Mouse (Mus musculus): ENCODE data around the gene Aldh6a1. TPM values are rescaled to one million over a fixed set of nuclear protein-coding genes. Genes with fewer than 3 reads are reported as not detected.

Gene Aldh6a1
- polyA plus RNA-seq, 1 experiment from 2014 or later, result 36.7 TPM

DNA sequence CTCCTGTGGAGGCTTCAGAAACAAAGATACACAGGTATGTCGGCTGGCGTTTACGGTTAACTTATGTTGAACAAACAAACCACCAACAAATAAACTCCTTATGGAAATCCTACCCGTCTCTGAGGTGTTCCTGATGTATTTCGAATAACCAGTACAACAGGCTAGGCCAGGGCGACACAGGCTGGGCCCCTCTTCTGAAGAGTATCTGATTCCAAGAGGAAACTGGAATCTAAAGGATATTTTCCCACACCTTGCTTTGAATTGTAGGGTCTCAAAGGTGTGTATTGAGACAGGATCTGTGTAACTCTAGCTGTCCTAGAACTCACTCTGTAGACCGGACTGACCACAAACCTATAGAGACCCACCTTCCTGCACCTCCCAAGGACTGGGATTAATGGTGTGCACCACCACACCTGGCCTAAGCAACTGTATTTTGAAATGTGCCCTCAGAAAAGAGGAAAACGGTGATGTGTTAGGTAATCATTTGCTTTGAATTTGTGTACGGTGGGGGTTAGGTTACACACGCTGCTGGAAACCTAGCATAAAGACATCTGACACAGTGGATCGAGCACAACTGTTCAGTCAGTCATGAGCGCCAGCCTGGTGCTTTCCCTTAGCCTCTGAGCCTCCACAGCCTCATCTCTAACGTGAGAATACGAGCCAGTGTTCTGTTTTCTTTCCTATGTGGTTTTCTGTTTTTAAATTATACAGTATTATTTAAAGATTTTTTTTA is 53.7 kb downstream of the Aldh6a1 start:
- ATAC-seq (ENCODE audit: insufficient number of reproducible peaks, insufficient read depth, low FRiP score, low TSS enrichment, low read depth), result peak; percentile 84
- WGBS, result 74% methylated on average over 14 of the region's 14 CpGs

DNA sequence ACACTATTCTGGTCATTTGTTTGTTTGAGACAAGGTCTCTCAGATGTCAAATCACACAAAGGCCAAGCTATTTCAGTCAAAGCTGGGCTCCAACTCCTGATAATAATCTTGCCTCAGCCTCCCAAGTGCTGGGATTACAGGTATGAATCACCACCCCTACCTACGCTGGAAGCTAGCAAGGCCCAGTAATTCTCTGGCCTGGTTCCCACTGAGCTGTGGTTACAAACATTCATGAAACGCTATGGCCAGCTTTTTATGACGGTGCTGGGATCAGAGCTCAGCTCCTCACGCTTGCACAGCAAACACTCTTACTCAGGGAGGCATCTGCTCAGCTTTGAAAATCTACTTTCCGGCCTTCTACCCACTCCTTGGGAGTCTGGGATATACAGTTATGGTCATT is 57.0 kb downstream of the Aldh6a1 start:
- Histone ChIP-seq H3K36me3 (no peaks in the 10 kb centered on the region), H3K9me3 (no peaks in the 10 kb centered on the region), H3K27me3 (no peaks in the 10 kb centered on the region), H3K4me2 (no peak overlapping the region), H3K9ac (no peak overlapping the region), H3K4me3 (no peak overlapping the region), H3K4me1 (no peaks in the 10 kb centered on the region), H3K27ac (no peak overlapping the region)
- no peak for ATAC-seq (ENCODE audit: insufficient number of reproducible peaks, insufficient read depth, low FRiP score, low TSS enrichment, low read depth)
- WGBS, result 90% methylated on average over 5 of the region's 5 CpGs

More for the DNA sequence above, 53.7 kb downstream of the Aldh6a1 start:
- Histone ChIP-seq H3K9me3 (no peaks in the 10 kb centered on the region), H3K9ac (no peak overlapping the region), H3K4me1 (no peaks in the 10 kb centered on the region), H3K27me3 (no peaks in the 10 kb centered on the region), H3K36me3 (no peaks in the 10 kb centered on the region), H3K27ac (peak overlapping the region; percentile 68; the same call in 1 of the 2 replicates), H3K4me3 (no peak overlapping the region), H3K4me2 (no peak overlapping the region)

DNA sequence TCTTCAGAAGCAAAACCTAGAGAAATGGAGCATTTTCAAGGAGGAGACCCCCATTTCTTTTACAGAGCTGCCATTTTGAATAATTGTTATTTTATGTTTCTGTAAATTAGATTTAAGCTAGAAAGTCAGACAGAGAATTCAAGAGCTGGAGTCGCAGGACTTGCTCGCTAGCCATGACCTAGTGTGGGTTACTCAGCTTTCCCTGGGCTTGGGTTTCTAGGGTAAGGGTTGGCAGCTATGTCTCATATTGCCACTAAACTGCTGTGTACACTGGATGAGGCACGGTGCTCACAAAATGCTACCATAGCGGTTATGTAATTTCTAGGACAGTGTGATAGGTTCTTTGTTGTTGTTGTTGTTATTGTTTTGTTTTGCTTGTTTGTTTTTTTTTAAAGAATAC is 58.1 kb downstream of the Aldh6a1 start:
- ATAC-seq (ENCODE audit: insufficient number of reproducible peaks, insufficient read depth, low FRiP score, low TSS enrichment, low read depth), result no peak

DNA sequence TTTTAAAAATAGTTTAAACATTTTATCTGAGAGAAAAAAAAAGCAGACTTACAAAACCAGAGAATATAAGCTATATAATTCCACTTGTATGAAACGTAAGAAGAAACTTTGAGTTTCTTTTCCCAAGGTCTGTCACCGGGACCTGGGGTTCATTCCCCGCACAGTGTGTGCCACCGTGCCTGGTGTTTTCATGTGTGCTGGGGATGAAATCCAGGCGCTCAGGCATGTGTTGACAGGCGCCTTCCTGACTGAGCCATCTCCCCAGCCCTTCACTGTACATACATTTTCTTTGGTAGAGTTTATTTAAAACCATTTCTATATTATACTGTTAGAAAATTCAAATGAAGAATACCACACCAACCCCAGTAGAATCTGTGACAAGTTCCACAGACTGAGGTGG is 60.5 kb downstream of the Aldh6a1 start:
- no peak overlapping the region for H3K4me2 ChIP-seq
- no peak overlapping the region for H3K4me3 ChIP-seq
- no peaks in the 10 kb centered on the region for H3K4me1 ChIP-seq
- H3K9me3 ChIP-seq, result no peaks in the 10 kb centered on the region
- ATAC-seq (ENCODE audit: insufficient number of reproducible peaks, insufficient read depth, low FRiP score, low TSS enrichment, low read depth), result no peak
- WGBS, result 77% methylated on average over 6 of the region's 6 CpGs
- no peaks in the 10 kb centered on the region for H3K36me3 ChIP-seq
- H3K9ac ChIP-seq, result no peak overlapping the region; the same call in 1 of the 2 replicates
- no peaks in the 10 kb centered on the region for H3K27me3 ChIP-seq
- H3K27ac ChIP-seq, result no peak overlapping the region

More for the DNA sequence above, 58.1 kb downstream of the Aldh6a1 start:
- Histone ChIP-seq H3K27me3 (no peaks in the 10 kb centered on the region), H3K4me3 (no peak overlapping the region), H3K9me3 (no peaks in the 10 kb centered on the region), H3K4me1 (no peaks in the 10 kb centered on the region), H3K36me3 (no peaks in the 10 kb centered on the region), H3K9ac (no peak overlapping the region), H3K4me2 (no peak overlapping the region), H3K27ac (no peak overlapping the region)
- WGBS, result 95% methylated on average over 4 of the region's 4 CpGs

DNA sequence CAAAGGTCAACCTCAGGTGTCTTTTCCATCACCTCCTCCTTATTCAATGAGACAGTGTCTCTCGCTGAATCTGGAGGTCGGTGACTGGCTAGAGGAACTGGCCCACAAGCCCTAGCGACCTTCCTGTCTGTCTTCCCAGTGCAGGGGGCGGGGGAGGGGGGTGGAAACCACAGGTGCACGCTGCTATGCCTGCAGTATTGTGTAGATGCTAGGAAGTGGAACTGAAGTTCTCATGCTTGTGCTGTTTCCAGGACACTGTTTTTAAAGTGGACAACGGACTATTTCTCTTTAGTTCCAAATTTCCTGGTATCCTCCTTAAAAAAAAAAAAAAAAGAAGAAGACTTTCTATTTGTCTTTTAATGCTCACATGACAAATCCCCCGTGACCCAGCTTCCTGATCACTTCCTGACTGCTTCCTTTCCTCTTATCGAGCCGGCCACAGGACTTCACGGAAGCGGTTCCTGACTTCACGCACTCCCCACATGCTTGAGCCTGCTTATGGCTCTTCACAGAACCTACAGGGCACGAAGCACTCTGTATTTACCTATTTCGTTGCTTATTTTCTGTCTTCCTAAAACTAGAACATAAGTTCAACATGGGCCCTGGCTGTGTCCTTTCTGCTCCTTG is 61.9 kb downstream of the Aldh6a1 start:
- whole genome bisulfite sequencing, result 74% methylated on average over 14 of the region's 14 CpGs
- no peaks in the 10 kb centered on the region for H3K36me3 ChIP-seq
- no peak overlapping the region for H3K27ac ChIP-seq
- no peak for ATAC-seq (ENCODE audit: insufficient number of reproducible peaks, insufficient read depth, low FRiP score, low TSS enrichment, low read depth)
- no peaks in the 10 kb centered on the region for H3K4me1 ChIP-seq
- H3K4me3 ChIP-seq, result no peak overlapping the region
- H3K9me3 ChIP-seq, result no peaks in the 10 kb centered on the region
- no peak overlapping the region for H3K4me2 ChIP-seq
- no peaks in the 10 kb centered on the region for H3K27me3 ChIP-seq
- H3K9ac ChIP-seq, result no peak overlapping the region

DNA sequence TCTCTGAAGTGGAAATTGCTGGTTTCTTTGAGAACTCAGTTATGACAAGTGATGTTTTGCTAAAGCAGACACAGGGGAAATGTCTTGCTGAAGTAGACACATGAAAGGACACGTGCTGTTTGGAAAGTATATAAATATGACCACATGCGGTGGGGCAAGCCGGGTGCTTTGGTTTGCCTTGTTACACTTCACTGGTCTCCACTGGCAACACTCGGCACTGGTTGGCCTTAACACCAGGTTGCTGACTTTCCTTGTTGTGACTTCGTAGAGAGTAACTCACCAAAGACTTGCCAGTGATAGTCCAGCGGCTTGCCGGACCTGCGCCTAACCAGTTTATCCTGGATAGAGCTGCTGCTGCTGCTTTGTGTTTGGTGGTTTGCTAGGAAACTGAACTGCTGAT is 62.7 kb downstream of the Aldh6a1 start:
- H3K4me3 ChIP-seq, result no peak overlapping the region
- no peak overlapping the region for H3K27ac ChIP-seq
- H3K9ac ChIP-seq, result no peak overlapping the region
- ATAC-seq (ENCODE audit: insufficient number of reproducible peaks, insufficient read depth, low FRiP score, low TSS enrichment, low read depth), result no peak
- no peaks in the 10 kb centered on the region for H3K36me3 ChIP-seq
- WGBS, result 83% methylated on average over 8 of the region's 8 CpGs
- no peaks in the 10 kb centered on the region for H3K27me3 ChIP-seq
- H3K4me2 ChIP-seq, result no peak overlapping the region
- H3K4me1 ChIP-seq, result no peaks in the 10 kb centered on the region
- no peaks in the 10 kb centered on the region for H3K9me3 ChIP-seq

DNA sequence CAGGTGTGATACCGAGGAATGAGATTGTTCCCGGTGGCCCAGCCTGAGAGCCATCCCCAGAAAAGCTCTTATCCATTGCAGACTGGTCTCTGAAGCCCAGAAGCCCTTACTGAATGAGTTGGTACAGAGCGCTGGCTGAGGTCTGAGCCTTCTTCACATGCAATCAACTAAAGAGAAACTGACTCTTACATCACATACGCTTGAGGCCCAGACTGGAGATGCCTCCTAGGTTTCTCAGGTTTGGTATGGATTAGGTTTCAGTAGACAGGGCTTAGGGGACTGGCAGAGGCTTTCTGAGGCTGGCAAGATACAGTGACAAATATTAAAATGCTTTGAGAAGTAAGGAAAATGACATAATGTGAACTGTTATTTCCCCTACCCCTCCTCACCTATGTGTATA is 65.4 kb downstream of the Aldh6a1 start:
- Histone ChIP-seq H3K27ac (no peak overlapping the region), H3K4me2 (no peak overlapping the region), H3K9ac (no peak overlapping the region), H3K4me1 (no peaks in the 10 kb centered on the region), H3K27me3 (no peaks in the 10 kb centered on the region), H3K9me3 (no peaks in the 10 kb centered on the region), H3K4me3 (no peak overlapping the region), H3K36me3 (peaks cover 4% of the 10 kb centered on the region; the same call in 1 of the 2 replicates)
- no peak for ATAC-seq (ENCODE audit: insufficient number of reproducible peaks, insufficient read depth, low FRiP score, low TSS enrichment, low read depth)
- 90% methylated on average over 4 of the region's 4 CpGs for WGBS

DNA sequence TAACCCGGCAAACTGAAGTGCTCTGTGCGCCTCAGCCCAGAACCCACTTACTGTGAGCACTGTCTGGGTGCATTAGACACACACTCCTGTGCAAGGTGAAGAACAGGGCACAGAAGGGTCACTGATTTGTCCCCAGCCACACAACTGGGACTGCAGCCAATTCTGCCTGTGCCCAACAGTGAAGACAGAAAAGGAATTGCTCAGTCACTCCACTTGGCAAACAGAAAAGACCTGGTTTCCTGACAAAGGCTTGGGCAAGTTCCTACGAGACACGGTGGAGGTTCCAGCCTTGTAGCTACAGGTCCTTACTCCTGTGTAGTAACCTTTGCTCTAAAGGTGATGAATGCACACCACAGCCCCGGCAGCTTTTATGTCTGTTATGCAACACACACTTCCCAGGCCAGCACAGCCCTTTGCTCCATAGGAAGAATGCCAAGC is 66.1 kb downstream of the Aldh6a1 start:
- Histone ChIP-seq H3K27me3 (no peaks in the 10 kb centered on the region), H3K27ac (no peak overlapping the region), H3K9ac (no peak overlapping the region), H3K9me3 (no peaks in the 10 kb centered on the region), H3K4me3 (no peak overlapping the region), H3K4me1 (no peaks in the 10 kb centered on the region), H3K36me3 (peaks cover 4% of the 10 kb centered on the region; the same call in 1 of the 2 replicates), H3K4me2 (no peak overlapping the region)
- WGBS, result 74% methylated on average over 5 of the region's 5 CpGs
- ATAC-seq (ENCODE audit: insufficient number of reproducible peaks, insufficient read depth, low FRiP score, low TSS enrichment, low read depth), result no peak

DNA sequence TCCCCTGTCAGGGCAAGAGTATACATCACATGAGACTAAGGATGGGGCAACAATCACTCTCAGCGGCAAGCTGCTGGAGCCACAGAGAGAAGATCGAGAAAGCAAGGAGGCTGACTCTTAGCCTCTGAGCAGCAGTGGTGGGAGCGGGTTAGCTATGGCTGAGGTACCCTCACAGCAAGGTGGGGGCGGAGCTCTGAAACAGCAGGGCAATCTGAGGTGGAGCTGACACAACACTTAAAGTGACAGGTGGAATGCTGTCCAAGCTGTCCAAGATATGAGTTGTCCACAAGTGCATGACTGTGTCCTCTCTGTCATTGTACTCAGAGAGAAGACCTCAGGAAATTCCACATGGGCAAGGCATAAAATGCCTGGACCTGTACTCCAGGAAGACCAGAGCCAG is 68.4 kb downstream of the Aldh6a1 start:
- H3K4me1 ChIP-seq, result no peaks in the 10 kb centered on the region
- H3K27ac ChIP-seq, result no peak overlapping the region
- no peaks in the 10 kb centered on the region for H3K27me3 ChIP-seq
- 80% methylated on average over 4 of the region's 4 CpGs for WGBS
- no peak overlapping the region for H3K4me3 ChIP-seq
- H3K9me3 ChIP-seq, result no peaks in the 10 kb centered on the region
- H3K4me2 ChIP-seq, result no peak overlapping the region
- no peak for ATAC-seq (ENCODE audit: insufficient number of reproducible peaks, insufficient read depth, low FRiP score, low TSS enrichment, low read depth)
- H3K9ac ChIP-seq, result no peak overlapping the region
- peaks cover 6% of the 10 kb centered on the region; the same call in 1 of the 2 replicates for H3K36me3 ChIP-seq

Other genes starting within 250 kb of the Aldh6a1 start
- 9.9 and 11.1 TPM in 2 replicates for gene Elmsan1, start 232.1 kb downstream of the Aldh6a1 start, polyA plus RNA-seq (2015; fragmentation: Nextera tagmentation; extraction: Ambion mirVana)
- 12.7 and 12.8 TPM in 2 replicates for gene Ptgr2, start 165.8 kb downstream of the Aldh6a1 start, polyA plus RNA-seq (2015; fragmentation: Nextera tagmentation; extraction: Ambion mirVana)
- gene Zfp410, start 134.2 kb downstream of the Aldh6a1 start, polyA plus RNA-seq (2015; fragmentation: Nextera tagmentation; extraction: Ambion mirVana), result 83.7 and 93.8 TPM in 2 replicates
- gene Coq6, start 89.3 kb downstream of the Aldh6a1 start, polyA plus RNA-seq (2015; fragmentation: Nextera tagmentation; extraction: Ambion mirVana), result 43.3 and 45.1 TPM in 2 replicates
- 4.2 and 5.5 TPM in 2 replicates for gene Fam161b, start 89.2 kb downstream of the Aldh6a1 start, polyA plus RNA-seq (2015; fragmentation: Nextera tagmentation; extraction: Ambion mirVana)
- 10.4 and 15.7 TPM in 2 replicates for gene Entpd5, start 42.0 kb downstream of the Aldh6a1 start, polyA plus RNA-seq (2015; fragmentation: Nextera tagmentation; extraction: Ambion mirVana)
- gene Bbof1, start 41.9 kb downstream of the Aldh6a1 start, polyA plus RNA-seq (2015; fragmentation: Nextera tagmentation; extraction: Ambion mirVana), result 2.3 and 2.6 TPM in 2 replicates
- gene Rnf113a2, start 33.8 kb downstream of the Aldh6a1 start, polyA plus RNA-seq (2015; fragmentation: Nextera tagmentation; extraction: Ambion mirVana), result 27.9 and 36.2 TPM in 2 replicates
- 25.7 and 28.2 TPM in 2 replicates for gene Lin52, start 418 bp upstream of the Aldh6a1 start, polyA plus RNA-seq (2015; fragmentation: Nextera tagmentation; extraction: Ambion mirVana)
- gene Vsx2, start 118.8 kb upstream of the Aldh6a1 start, polyA plus RNA-seq (2015; fragmentation: Nextera tagmentation; extraction: Ambion mirVana), result 0.10 and 0.20 TPM in 2 replicates
- gene Abcd4, start 166.4 kb upstream of the Aldh6a1 start, polyA plus RNA-seq (2015; fragmentation: Nextera tagmentation; extraction: Ambion mirVana), result 17.8 and 18.0 TPM in 2 replicates
- gene Vrtn, start 190.0 kb upstream of the Aldh6a1 start, polyA plus RNA-seq (2015; fragmentation: Nextera tagmentation; extraction: Ambion mirVana), result not detected in 2 replicates
- gene Syndig1l, start 247.8 kb upstream of the Aldh6a1 start, polyA plus RNA-seq (2015; fragmentation: Nextera tagmentation; extraction: Ambion mirVana), result not detected in 2 replicates

All from embryonic facial prominence, embryonic 13.5 days (tissue).